Mouse (Mus musculus): ENCODE measurements at regions not wholly inside any gene's neighbourhood (a gene's known extent, or its start where the extent isn't known, plus 50 kb on each side); places are given as distances from the start of the nearest gene placed in this dataset.
A peak's percentile ranks its signal among the peaks of the same experiment; 100 is the strongest.

- peak in 1 of 2 experiments; percentile 80 for DNase-seq (ENCODE audit: low spot score in 2 of 2)
Observed at GRCm38 (mm10) chrX:4688291-4688690, 112.0 kb upstream of the Btbd35f4 start.
